Mouse (Mus musculus) cerebellum, adult 2 months (tissue): ENCODE measurements around the gene Cfap45.

Source experiments
- CTCF ChIP-seq: fragments of 200-500 bp; IDR thresholded peaks from 2 replicates; pipeline ENCODE4 v1.5.1; 2011; ENCODE audit warnings: low read depth, mild to moderate bottlenecking, control low read depth, low read length, moderate library complexity, borderline replicate concordance; ENCODE audit not compliant: insufficient read depth
- POLR2A ChIP-seq: fragments of 200-500 bp; IDR thresholded peaks from 2 replicates; pipeline ENCODE4 v1.6.1; 2011; ENCODE audit warnings: low read length, control low read depth, borderline replicate concordance; ENCODE audit not compliant: insufficient read depth

- TF ChIP-seq POLR2A = no peak
- no peak for TF ChIP-seq CTCF
Observed at GRCm38 (mm10) chr1:172492047-172492446, 28.6 kb upstream of the Cfap45 start.
